Mouse (Mus musculus): ENCODE measurements at regions not wholly inside any gene's neighbourhood (a gene's known extent, or its start where the extent isn't known, plus 50 kb on each side); places are given as distances from the start of the nearest gene placed in this dataset.
A peak's percentile ranks its signal among the peaks of the same experiment; 100 is the strongest.

DNA sequence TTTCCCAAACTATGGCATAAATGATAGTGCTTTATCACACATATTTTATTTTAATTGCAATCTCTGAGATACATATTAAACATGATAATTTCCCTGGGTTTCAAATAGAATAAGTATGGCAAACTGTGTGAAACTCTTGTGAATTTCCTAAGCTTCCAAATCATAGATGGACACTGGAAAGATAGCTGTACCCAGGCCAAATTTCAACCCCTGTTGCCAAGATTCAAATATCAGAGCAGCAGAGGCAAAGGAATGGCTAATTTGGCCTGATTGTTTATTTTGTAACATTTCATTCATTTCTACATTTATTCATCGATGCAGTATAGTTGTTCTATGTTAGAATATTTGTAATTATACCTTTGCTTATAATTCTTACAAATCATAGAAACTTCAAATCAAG lies 254.9 kb upstream of the Dppa4 start:
- peak in 1 of 2 experiments; percentile 48 for DNase-seq

- no peak for DNase-seq
Measured at GRCm38 (mm10) chr16:48050853-48051252, 232.7 kb upstream of the Dppa4 start.

GRCm38 (mm10) chr16:48074879-48075278 lies 208.7 kb upstream of the Dppa4 start:
- peak; percentile 27 to 57 for DNase-seq
